Mouse (Mus musculus) heart, embryonic 15.5 days (tissue): Measurements from ENCODE around the gene Atp1a2. TPM values are rescaled to one million over a fixed set of nuclear protein-coding genes. Genes with fewer than 3 reads are reported as not detected.

Source experiments
- ATAC-seq: fragments of 200-750 bp; cut with Nextera tagmentation; replicated peaks from 2 replicates; pipeline ENCODE4 v1.8.0; 2017; ENCODE audit warnings: low read depth, moderate TSS enrichment; ENCODE audit not compliant: insufficient number of reproducible peaks, insufficient read depth, low FRiP score
- H3K27ac ChIP-seq: fragments of 300-500 bp; sonication (generic); 2 replicates; pipeline ENCODE4 v1.5.1; 2015; ENCODE audit warnings: mild to moderate bottlenecking, inconsistent platforms
- H3K27me3 ChIP-seq: fragments of 300-500 bp; sonication (generic); 2 replicates; pipeline ENCODE4 v1.6.1; 2015; ENCODE audit warnings: inconsistent platforms
- H3K36me3 ChIP-seq: fragments of 300-500 bp; sonication (generic); 2 replicates; pipeline ENCODE4 v1.6.1; 2015; ENCODE audit warnings: mild to moderate bottlenecking, inconsistent platforms
- H3K4me1 ChIP-seq: fragments of 300-500 bp; sonication (generic); replicated peaks from 2 replicates; pipeline ENCODE4 v1.6.1; 2015; ENCODE audit warnings: inconsistent platforms
- H3K4me2 ChIP-seq: fragments of 300-500 bp; sonication (generic); 2 replicates; pipeline ENCODE4 v1.6.1; 2015; ENCODE audit warnings: inconsistent platforms, mild to moderate bottlenecking, moderate library complexity
- H3K4me3 ChIP-seq: fragments of 300-500 bp; sonication (generic); 2 replicates; pipeline ENCODE4 v1.5.1; 2015; ENCODE audit warnings: mild to moderate bottlenecking, inconsistent platforms
- H3K9ac ChIP-seq: fragments of 300-500 bp; sonication (generic); 2 replicates; pipeline ENCODE4 v1.6.1; 2015; ENCODE audit warnings: mild to moderate bottlenecking, inconsistent platforms
- H3K9me3 ChIP-seq: fragments of 300-500 bp; sonication (generic); replicated peaks from 2 replicates; pipeline ENCODE4 v1.6.1; 2016; ENCODE audit warnings: inconsistent platforms
- WGBS: fragments of 180-500 bp; shearing (Covaris S2); methylation state at CpG from one replicate; pipeline ENCODE4 v1.1.7; 2015; ENCODE audit warnings: mixed read lengths; 5-methylcytosine and 5-hydroxymethylcytosine counted together
- polyA plus RNA-seq: library from polyadenylated mRNA; unstranded; fragments of >200 nt; fragmentation: Nextera tagmentation; extraction: Ambion mirVana; gene quantifications from 2 replicates; pipeline ENCODE4 v1.2.1, GENCODE M21; 2015

Atp1a2 gene
- polyA plus RNA-seq, 1 experiment from 2014 or later, result 17.9 TPM

- Histone ChIP-seq H3K4me2 (peak overlapping the region; percentile 96), H3K27me3 (no peaks in the 10 kb centered on the region), H3K36me3 (no peaks in the 10 kb centered on the region), H3K4me1 (peaks cover 24% of the 10 kb centered on the region), H3K27ac (peak overlapping the region; percentile 91), H3K9me3 (no peaks in the 10 kb centered on the region), H3K9ac (peak overlapping the region; percentile 76), H3K4me3 (peak overlapping the region; percentile 77)
- ATAC-seq, result peak; percentile 83
- under 1% methylated on average over 32 of the region's 55 CpGs for WGBS
These were observed 14.3 kb upstream of the Atp1a2 start for GRCm38 (mm10) chr1:172311921-172312767.

- Histone ChIP-seq H3K4me3 (peak overlapping the region; percentile 77), H3K36me3 (no peaks in the 10 kb centered on the region), H3K9ac (peak overlapping the region; percentile 66), H3K27me3 (no peaks in the 10 kb centered on the region), H3K4me1 (peaks cover 24% of the 10 kb centered on the region), H3K4me2 (peak overlapping the region; percentile 96), H3K27ac (peak overlapping the region; percentile 91), H3K9me3 (no peaks in the 10 kb centered on the region)
- 4% methylated on average over 23 of the region's 23 CpGs for WGBS
- ATAC-seq, result peak; percentile 7; the same call in 1 of the 2 replicates
These were observed 13.5 kb upstream of the Atp1a2 start for GRCm38 (mm10) chr1:172311248-172311906.

- Histone ChIP-seq H3K9ac (peak overlapping the region; percentile 51), H3K27me3 (no peaks in the 10 kb centered on the region), H3K4me2 (peak overlapping the region; percentile 83), H3K4me1 (peaks cover 24% of the 10 kb centered on the region), H3K4me3 (peak overlapping the region; percentile 40), H3K36me3 (no peaks in the 10 kb centered on the region), H3K9me3 (no peaks in the 10 kb centered on the region), H3K27ac (peak overlapping the region; percentile 91)
- ATAC-seq, result peak; percentile 64
- 1% methylated on average over 14 of the region's 14 CpGs for WGBS
These were observed 12.0 kb upstream of the Atp1a2 start for GRCm38 (mm10) chr1:172309699-172310398.

GRCm38 (mm10) chr1:172308409-172308808 is 10.5 kb upstream of the Atp1a2 start:
- Histone ChIP-seq H3K27ac (0 out of 2 replicates have a peak overlapping the region, but pooled peaks have one; percentile 0), H3K36me3 (no peaks in the 10 kb centered on the region), H3K4me2 (no peak overlapping the region), H3K4me1 (peaks cover 24% of the 10 kb centered on the region), H3K27me3 (no peaks in the 10 kb centered on the region), H3K9me3 (no peaks in the 10 kb centered on the region), H3K4me3 (no peak overlapping the region), H3K9ac (no peak overlapping the region)
- ATAC-seq, result no peak
- WGBS, result 100% methylated on average over 1 of the region's 1 CpGs

GRCm38 (mm10) chr1:172307936-172308335 is 10.1 kb upstream of the Atp1a2 start:
- H3K4me3 ChIP-seq, result no peak overlapping the region
- H3K9ac ChIP-seq, result no peak overlapping the region
- WGBS, result 66% methylated on average over 10 of the region's 10 CpGs
- ATAC-seq, result no peak
- H3K4me2 ChIP-seq, result no peak overlapping the region
- no peaks in the 10 kb centered on the region for H3K27me3 ChIP-seq
- H3K4me1 ChIP-seq, result peaks cover 22% of the 10 kb centered on the region
- no peaks in the 10 kb centered on the region for H3K36me3 ChIP-seq
- 0 out of 2 replicates have a peak overlapping the region, but pooled peaks have one; percentile 0 for H3K27ac ChIP-seq
- H3K9me3 ChIP-seq, result no peaks in the 10 kb centered on the region

- no peaks in the 10 kb centered on the region for H3K36me3 ChIP-seq
- no peak overlapping the region for H3K9ac ChIP-seq
- no peak for ATAC-seq
- no peak overlapping the region for H3K27ac ChIP-seq
- peaks cover 18% of the 10 kb centered on the region for H3K4me1 ChIP-seq
- no peak overlapping the region for H3K4me2 ChIP-seq
- WGBS, result 73% methylated on average over 6 of the region's 6 CpGs
- no peaks in the 10 kb centered on the region for H3K9me3 ChIP-seq
- no peak overlapping the region for H3K4me3 ChIP-seq
- H3K27me3 ChIP-seq, result no peaks in the 10 kb centered on the region
These were observed 9.0 kb upstream of the Atp1a2 start for GRCm38 (mm10) chr1:172306885-172307284.

GRCm38 (mm10) chr1:172306196-172306595 is 8.3 kb upstream of the Atp1a2 start:
- Histone ChIP-seq H3K9me3 (no peaks in the 10 kb centered on the region), H3K36me3 (no peaks in the 10 kb centered on the region), H3K4me1 (peaks cover 19% of the 10 kb centered on the region), H3K4me3 (no peak overlapping the region), H3K4me2 (no peak overlapping the region), H3K27me3 (no peaks in the 10 kb centered on the region), H3K27ac (no peak overlapping the region), H3K9ac (no peak overlapping the region)
- ATAC-seq, result no peak
- 63% methylated on average over 4 of the region's 4 CpGs for WGBS

- H3K4me3 ChIP-seq, result no peak overlapping the region
- H3K27ac ChIP-seq, result no peak overlapping the region
- H3K4me2 ChIP-seq, result no peak overlapping the region
- H3K36me3 ChIP-seq, result no peaks in the 10 kb centered on the region
- peaks cover 21% of the 10 kb centered on the region for H3K4me1 ChIP-seq
- no peak overlapping the region for H3K9ac ChIP-seq
- no peaks in the 10 kb centered on the region for H3K27me3 ChIP-seq
- no peak for ATAC-seq
- WGBS, result 76% methylated on average over 3 of the region's 3 CpGs
- no peaks in the 10 kb centered on the region for H3K9me3 ChIP-seq
These were observed 7.8 kb upstream of the Atp1a2 start for GRCm38 (mm10) chr1:172305635-172306034.

- WGBS, result 88% methylated on average over 2 of the region's 2 CpGs
These were observed 7.3 kb upstream of the Atp1a2 start for GRCm38 (mm10) chr1:172305153-172305552.

GRCm38 (mm10) chr1:172304443-172304842 is 6.6 kb upstream of the Atp1a2 start:
- H3K4me2 ChIP-seq, result no peak overlapping the region
- H3K9ac ChIP-seq, result no peak overlapping the region
- ATAC-seq, result no peak
- H3K4me1 ChIP-seq, result peaks cover 24% of the 10 kb centered on the region
- no peak overlapping the region for H3K4me3 ChIP-seq
- H3K27me3 ChIP-seq, result no peaks in the 10 kb centered on the region
- no peaks in the 10 kb centered on the region for H3K36me3 ChIP-seq
- no peaks in the 10 kb centered on the region for H3K9me3 ChIP-seq
- WGBS, result 50% methylated on average over 6 of the region's 6 CpGs
- no peak overlapping the region for H3K27ac ChIP-seq

More at GRCm38 (mm10) chr1:172305153-172305552, 7.3 kb upstream of the Atp1a2 start:
- Histone ChIP-seq H3K9ac (no peak overlapping the region), H3K27me3 (no peaks in the 10 kb centered on the region), H3K9me3 (no peaks in the 10 kb centered on the region), H3K4me3 (no peak overlapping the region), H3K27ac (no peak overlapping the region), H3K4me2 (no peak overlapping the region), H3K36me3 (no peaks in the 10 kb centered on the region), H3K4me1 (peaks cover 21% of the 10 kb centered on the region)
- ATAC-seq, result no peak

- 37% methylated on average over 6 of the region's 6 CpGs for WGBS
- Histone ChIP-seq H3K4me3 (no peak overlapping the region), H3K4me2 (no peak overlapping the region), H3K9me3 (no peaks in the 10 kb centered on the region), H3K27me3 (no peaks in the 10 kb centered on the region), H3K9ac (no peak overlapping the region), H3K36me3 (no peaks in the 10 kb centered on the region), H3K27ac (no peak overlapping the region), H3K4me1 (peaks cover 35% of the 10 kb centered on the region)
- ATAC-seq, result no peak
These were observed 5.0 kb upstream of the Atp1a2 start for GRCm38 (mm10) chr1:172302851-172303250.
